Mouse (Mus musculus) adrenal gland, postnatal 25 days (tissue): ENCODE results near the gene Pgm2. TPM values are rescaled to one million over a fixed set of nuclear protein-coding genes. Genes with fewer than 3 reads are reported as not detected.
A peak's percentile ranks its signal among the peaks of the same experiment; 100 is the strongest.

Experiments
- DNase-seq: peaks from one replicate; pipeline ENCODE4 v3.0.0; 2021; ENCODE audit warnings: mixed read lengths
- total RNA-seq: library from RNA; stranded (reverse); gene quantifications from 2 replicates; pipeline ENCODE4 v1.2.3, GENCODE M21; 2021

Gene Pgm2
- total RNA-seq, 1 experiment from 2014 or later: 16.1 TPM

- DNase-seq: peak; percentile 20
Observed at GRCm38 (mm10) chr5:64075506-64075905, 17.2 kb upstream of the Pgm2 start.

- DNase-seq: no peak
Observed at GRCm38 (mm10) chr5:64077353-64077752, 15.4 kb upstream of the Pgm2 start.

- peak; percentile 41 for DNase-seq
Observed at GRCm38 (mm10) chr5:64078740-64079461, 13.8 kb upstream of the Pgm2 start.

GRCm38 (mm10) chr5:64079462-64079817 is 13.3 kb upstream of the Pgm2 start:
- no peak for DNase-seq

GRCm38 (mm10) chr5:64083447-64084359 is 9.0 kb upstream of the Pgm2 start:
- no peak for DNase-seq

- no peak for DNase-seq
Observed at GRCm38 (mm10) chr5:64085405-64085804, 7.3 kb upstream of the Pgm2 start.

- DNase-seq: no peak
Observed at GRCm38 (mm10) chr5:64088740-64089139, 4.0 kb upstream of the Pgm2 start.

GRCm38 (mm10) chr5:64093349-64093871 is 660 bp downstream of the Pgm2 start:
- DNase-seq: peak; percentile 31

- no peak for DNase-seq
Observed at GRCm38 (mm10) chr5:64095342-64095993, 2.7 kb downstream of the Pgm2 start.

- peak; percentile 35 for DNase-seq
Observed at GRCm38 (mm10) chr5:64101993-64102716, 9.4 kb downstream of the Pgm2 start.

- DNase-seq: no peak
Observed at GRCm38 (mm10) chr5:64102717-64103075, 9.9 kb downstream of the Pgm2 start.

GRCm38 (mm10) chr5:64107596-64108289 is 15.0 kb downstream of the Pgm2 start:
- no peak for DNase-seq

GRCm38 (mm10) chr5:64109217-64109616 is 16.5 kb downstream of the Pgm2 start:
- no peak for DNase-seq

- peak; percentile 28 for DNase-seq
Observed at GRCm38 (mm10) chr5:64112360-64112759, 19.6 kb downstream of the Pgm2 start.

- no peak for DNase-seq
Observed at GRCm38 (mm10) chr5:64114210-64114609, 21.5 kb downstream of the Pgm2 start.

GRCm38 (mm10) chr5:64117191-64117590 is 24.4 kb downstream of the Pgm2 start:
- DNase-seq: no peak

- DNase-seq: no peak
Observed at GRCm38 (mm10) chr5:64125783-64126182, 33.0 kb downstream of the Pgm2 start.

GRCm38 (mm10) chr5:64131550-64131949 is 38.8 kb downstream of the Pgm2 start:
- no peak for DNase-seq

GRCm38 (mm10) chr5:64133901-64134300 is 41.2 kb downstream of the Pgm2 start:
- no peak for DNase-seq

- no peak for DNase-seq
Observed at GRCm38 (mm10) chr5:64136325-64136724, 43.6 kb downstream of the Pgm2 start.

GRCm38 (mm10) chr5:64140202-64140601 is 47.5 kb downstream of the Pgm2 start:
- no peak for DNase-seq
